Mouse (Mus musculus) gonadal fat pad, adult 2 months (tissue): ENCODE results near the gene Cdca7. TPM values are rescaled to one million over a fixed set of nuclear protein-coding genes. Genes with fewer than 3 reads are reported as not detected.
A peak's percentile ranks its signal among the peaks of the same experiment; 100 is the strongest.

Experiments used
- DNase-seq: peaks from one replicate; pipeline ENCODE4 v3.0.0-alpha.2; 2012; ENCODE audit warnings: low read depth
- polyA plus RNA-seq: library from polyadenylated mRNA; depleted of rRNA; stranded (reverse); fragments of >200 nt; gene quantifications from 2 replicates; pipeline ENCODE4 v1.2.3, GENCODE M21; 2012; rRNA removed

Gene Cdca7
- 5.6 and 7.4 TPM in 2 replicates for polyA plus RNA-seq

- no peak for DNase-seq
Measured at GRCm38 (mm10) chr2:72475797-72476485, at the start of gene Cdca7. Gene Cdca7, plus strand, starts transcription at chr2:72476159.

DNA sequence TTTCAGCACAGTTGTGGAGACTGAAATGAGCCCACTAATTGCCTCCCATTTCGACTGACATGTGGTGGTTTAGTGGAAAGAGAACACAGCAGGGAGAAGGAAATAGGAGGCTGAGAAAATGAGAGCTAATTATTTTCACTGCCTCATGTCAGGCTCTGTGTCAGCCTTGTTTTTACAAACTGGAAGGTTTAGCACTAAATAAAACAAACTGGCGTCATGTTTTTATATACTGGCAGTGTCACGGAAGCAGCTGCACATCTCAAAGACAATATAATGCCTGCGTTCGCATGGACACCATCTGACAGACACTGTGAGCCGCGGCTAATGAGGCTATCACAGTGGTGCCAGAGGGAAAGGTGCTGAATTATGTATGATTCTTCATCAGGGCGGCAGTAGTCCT, 49.2 kb upstream of the Cdca7 start:
- no peak for DNase-seq

DNA sequence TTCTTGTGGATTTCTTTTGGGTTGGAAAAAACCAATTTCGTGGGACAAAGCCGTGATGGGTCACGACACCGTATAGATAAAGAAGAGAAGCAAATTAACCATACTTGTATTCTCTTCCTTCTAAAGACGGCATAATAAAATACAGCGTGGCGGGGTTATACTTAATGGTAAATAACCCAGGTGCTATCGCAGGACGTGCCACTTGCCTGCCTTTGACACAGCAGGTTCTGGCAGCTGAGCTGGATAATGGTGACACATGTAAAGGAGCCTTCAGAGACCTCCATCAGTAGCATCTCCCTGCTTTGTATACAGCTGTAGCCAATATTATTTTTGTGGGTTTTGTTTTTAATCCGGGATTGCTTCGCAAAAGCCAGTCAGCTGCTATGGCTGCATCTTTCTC, 48.7 kb upstream of the Cdca7 start:
- no peak for DNase-seq

DNA sequence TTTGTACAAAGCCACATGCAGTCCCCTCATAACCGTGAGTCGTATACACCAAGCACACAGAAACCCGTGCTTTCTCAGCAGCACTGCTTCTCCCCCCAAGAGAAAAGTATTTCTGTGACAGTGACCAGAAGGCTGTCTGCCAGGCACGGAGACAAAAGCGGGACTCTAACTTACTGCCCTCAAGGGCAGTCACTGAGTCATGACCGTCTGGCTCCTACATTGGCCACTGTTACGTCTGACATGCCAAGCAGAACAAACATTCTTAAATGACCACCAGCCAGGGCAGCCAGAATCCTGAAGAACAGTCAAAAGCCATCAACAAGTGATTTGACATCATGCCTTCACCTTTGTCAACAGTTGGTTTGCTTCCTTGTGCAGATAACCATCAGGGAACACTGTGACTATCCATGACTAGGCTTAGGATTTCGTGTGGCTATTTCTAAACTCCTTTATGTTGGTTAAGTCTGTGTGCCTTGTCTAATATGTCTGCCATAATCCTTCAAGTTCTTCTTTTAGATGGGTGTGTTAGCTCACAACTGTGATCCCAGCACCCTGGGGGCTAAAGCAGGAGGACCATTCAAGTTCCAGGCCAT, 36.9 kb upstream of the Cdca7 start:
- DNase-seq, result peak; percentile 77

GRCm38 (mm10) chr2:72441010-72441409, 34.9 kb upstream of the Cdca7 start:
- DNase-seq, result no peak

GRCm38 (mm10) chr2:72442825-72443224, 33.1 kb upstream of the Cdca7 start:
- no peak for DNase-seq

- DNase-seq, result no peak
Measured at GRCm38 (mm10) chr2:72443960-72444359, 32.0 kb upstream of the Cdca7 start.

- peak; percentile 91 for DNase-seq
Measured at GRCm38 (mm10) chr2:72446106-72446505, 29.9 kb upstream of the Cdca7 start.

- no peak for DNase-seq
Measured at GRCm38 (mm10) chr2:72446615-72447014, 29.3 kb upstream of the Cdca7 start.

DNA sequence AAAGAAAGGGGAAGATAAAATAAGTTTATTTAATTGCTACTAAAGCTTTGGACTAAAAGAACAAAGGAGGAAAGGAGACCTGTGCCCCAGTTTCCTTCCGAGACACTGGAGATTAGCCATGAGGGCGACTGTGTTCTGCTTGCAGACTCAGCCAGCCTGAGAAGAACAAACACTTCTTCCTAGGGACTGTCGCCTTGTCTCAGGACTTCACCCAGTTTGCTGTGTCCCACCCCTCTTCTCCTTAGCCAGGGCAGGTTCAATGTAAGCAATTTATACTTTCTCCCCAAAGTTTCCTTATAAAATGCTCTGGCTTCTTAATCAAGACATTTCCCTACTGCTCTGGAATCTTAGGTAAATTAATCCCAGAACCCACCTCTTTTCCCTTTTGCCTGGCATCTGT, 22.4 kb upstream of the Cdca7 start:
- no peak for DNase-seq

DNA sequence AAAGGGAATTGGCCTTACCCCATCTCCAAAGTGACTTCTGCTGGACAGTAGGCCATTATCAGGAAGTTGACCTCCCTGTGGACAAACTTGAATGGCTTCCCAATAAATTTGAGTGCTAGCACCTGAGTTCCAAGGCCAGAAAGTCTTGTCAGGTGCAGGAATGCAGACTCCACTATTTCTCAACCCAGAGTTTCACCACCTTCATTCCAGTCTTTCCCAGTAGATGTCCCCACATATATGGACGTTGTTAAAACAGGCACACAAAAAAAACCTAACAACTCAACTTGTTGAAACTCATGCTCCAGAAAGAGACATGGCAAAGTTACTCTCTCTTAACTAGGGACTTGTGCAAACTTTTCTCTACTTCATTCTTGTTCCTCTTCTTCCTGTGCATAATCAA, 19.8 kb upstream of the Cdca7 start:
- DNase-seq, result peak; percentile 75

GRCm38 (mm10) chr2:72464376-72465014, 11.5 kb upstream of the Cdca7 start:
- DNase-seq, result no peak

DNA sequence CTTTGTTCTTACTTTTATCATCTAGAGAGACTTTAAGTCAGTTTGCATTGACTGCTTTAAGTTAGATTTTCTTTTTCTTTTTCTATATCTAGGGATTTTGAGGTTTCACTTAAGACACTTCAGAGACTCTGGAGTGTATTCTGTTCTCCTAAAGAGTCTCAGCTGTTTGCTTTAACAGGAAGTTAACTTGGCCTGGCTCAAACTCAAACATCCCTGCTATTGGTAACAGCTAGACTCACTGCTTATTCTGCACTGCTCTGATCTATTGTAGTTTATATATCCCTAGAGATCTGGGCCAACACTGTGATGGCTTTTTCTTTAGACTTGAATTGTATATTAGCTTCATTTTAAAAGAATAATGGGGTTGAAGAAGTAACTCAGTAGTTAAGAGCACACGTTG, 8.4 kb upstream of the Cdca7 start:
- no peak for DNase-seq

- DNase-seq, result no peak
Measured at GRCm38 (mm10) chr2:72471415-72472070, 4.4 kb upstream of the Cdca7 start.

GRCm38 (mm10) chr2:72474531-72475287, 1.2 kb upstream of the Cdca7 start:
- DNase-seq, result no peak

DNA sequence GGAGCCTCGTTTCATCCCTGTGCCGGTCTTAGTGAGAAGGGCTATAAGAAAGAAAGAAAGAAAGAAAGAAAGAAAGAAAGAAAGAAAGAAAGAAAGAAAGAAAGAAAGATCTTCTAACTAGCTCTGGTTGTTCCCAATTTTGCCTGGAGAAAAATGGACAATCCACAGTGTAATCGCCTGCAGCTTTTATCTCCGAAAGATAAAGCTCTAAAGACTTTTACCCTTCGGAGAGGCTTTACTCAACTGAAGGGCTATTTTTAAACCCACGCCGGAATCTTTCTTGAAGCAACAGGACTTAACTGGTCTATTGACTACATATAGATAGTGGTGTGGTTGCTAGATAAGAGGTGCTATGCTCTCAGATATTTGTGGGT, 549 bp upstream of the Cdca7 start:
- DNase-seq, result no peak

DNA sequence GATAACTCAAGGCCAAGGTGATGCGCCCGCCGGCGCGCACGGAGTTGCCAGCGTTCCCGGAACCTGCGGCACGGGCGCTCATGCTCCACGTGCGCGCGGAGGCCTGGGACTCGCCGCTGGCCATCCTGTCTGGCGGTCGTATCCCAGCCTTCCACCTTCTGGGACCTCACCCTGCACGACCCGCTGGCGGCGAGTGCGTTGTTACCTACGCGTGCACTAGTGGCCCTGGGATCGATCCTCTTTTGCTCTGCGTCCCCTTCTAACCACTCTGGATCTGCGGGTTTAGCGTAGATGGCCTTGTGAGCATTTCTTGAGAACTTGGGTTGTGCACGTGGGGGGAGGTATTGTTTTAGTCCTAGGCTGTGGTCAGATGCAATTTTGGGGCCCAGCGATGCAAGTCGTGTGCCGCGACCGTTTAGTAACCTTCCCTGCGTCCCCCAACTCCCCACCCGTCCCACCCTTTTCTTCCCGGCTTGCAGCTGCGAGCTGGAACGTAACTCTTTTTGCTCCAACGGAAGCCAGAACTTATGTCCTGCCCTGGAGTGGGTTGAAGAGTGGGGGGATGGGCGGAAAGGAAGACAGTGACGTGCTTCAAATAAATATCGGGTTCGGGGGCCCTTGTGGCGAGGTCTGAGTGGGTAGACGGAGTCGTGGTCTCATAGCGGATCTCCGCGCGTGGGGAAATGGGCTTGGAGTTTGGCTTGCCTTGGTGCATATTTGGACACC, 690 bp downstream of the Cdca7 start:
- DNase-seq, result no peak

DNA sequence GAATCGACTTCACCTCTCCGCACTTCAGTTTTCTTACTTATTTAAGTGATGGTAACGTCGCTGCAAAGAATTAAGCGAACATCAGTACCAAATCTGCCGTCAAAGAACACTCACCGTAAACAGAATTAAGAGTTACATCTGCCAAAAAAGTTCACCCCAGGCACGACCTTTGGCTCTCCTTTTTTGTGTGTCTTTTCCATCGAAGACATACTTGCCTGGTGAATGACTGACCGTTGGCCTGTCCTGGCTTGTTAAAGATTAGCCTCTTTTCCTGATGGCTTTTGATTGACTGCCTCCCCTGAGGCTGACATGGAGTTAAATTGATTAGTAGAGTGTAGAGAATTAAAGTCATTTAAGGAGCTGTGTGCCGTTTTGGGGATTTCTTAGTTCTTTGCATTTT, 1.3 kb downstream of the Cdca7 start:
- DNase-seq, result peak; percentile 46

GRCm38 (mm10) chr2:72478176-72478575, 2.2 kb downstream of the Cdca7 start:
- DNase-seq, result no peak

DNA sequence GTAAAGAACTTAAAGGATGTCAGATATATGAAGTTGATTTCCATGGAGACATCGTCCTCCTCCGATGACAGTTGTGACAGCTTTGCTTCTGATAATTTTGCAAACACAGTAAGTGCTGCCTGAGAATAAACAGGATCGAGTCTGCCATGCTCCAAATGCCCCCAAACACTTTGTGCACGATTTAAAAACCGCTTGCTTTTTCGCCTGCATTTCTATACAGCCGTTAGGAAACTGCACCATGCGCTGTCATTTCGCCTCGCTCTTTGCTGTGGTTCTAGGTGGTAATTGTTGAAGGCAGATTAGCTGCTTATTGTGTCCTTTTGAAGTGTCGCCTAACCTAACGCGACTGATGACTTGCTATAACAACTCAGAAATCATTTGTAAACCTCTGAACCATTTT, 3.0 kb downstream of the Cdca7 start:
- no peak for DNase-seq

DNA sequence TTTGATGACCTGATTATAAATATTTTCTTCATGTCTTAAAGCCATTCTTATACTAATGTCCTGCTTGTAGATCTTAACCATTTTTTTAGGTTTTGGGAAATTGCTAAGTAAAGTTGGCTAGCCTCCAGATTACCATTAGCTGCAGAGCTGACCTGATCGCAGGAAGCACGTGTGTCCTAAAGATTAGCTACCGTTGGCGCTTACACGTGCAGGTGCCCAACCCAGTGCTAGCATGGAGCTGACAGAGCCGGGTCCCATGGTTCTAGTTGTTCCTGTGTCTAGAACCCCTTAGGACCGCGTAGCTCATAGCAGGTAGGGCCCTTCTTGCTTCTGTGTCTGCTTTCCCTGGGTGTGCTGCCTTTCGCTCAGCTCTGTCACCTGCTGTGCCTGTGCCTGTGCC, 3.9 kb downstream of the Cdca7 start:
- no peak for DNase-seq
